Mouse (Mus musculus) spleen, adult 2 months (tissue): ENCODE results near the gene 7530416G11Rik. TPM values are rescaled to one million over a fixed set of nuclear protein-coding genes. Genes with fewer than 3 reads are reported as not detected.

Source experiments
- DNase-seq, 2 experiments: peaks; one replicate each; pipeline versions ENCODE4 v3.0.0 to v3.0.0-alpha.2; 2012 to 2021; ENCODE audit warnings: low spot score in 2 of 2, low read depth in 1 of 2
- H3K27ac ChIP-seq: fragments of 200-500 bp; 2 replicates; pipeline ENCODE4 v1.5.1; 2012; ENCODE audit warnings: low read length, inconsistent platforms; ENCODE audit not compliant: insufficient read depth
- H3K27me3 ChIP-seq: fragments of 200-500 bp; 2 replicates; pipeline ENCODE4 v1.6.1; 2012; ENCODE audit warnings: mild to moderate bottlenecking, moderate library complexity, low read length, inconsistent platforms; ENCODE audit not compliant: control insufficient read depth, insufficient read depth
- H3K36me3 ChIP-seq: fragments of 200-500 bp; 2 replicates; pipeline ENCODE4 v1.6.1; 2012; ENCODE audit warnings: mild to moderate bottlenecking, low read length, inconsistent platforms; ENCODE audit not compliant: control insufficient read depth, insufficient read depth
- H3K4me1 ChIP-seq: fragments of 200-500 bp; 2 replicates; pipeline ENCODE4 v1.6.1; 2011; ENCODE audit warnings: inconsistent platforms; ENCODE audit not compliant: control insufficient read depth, insufficient read depth, insufficient read length
- H3K4me3 ChIP-seq: fragments of 200-500 bp; 2 replicates; pipeline ENCODE4 v1.5.1; 2011; ENCODE audit warnings: mild to moderate bottlenecking, inconsistent platforms; ENCODE audit not compliant: insufficient read depth, insufficient read length; ENCODE audit errors: extremely low read depth
- CTCF ChIP-seq: fragments of 200-500 bp; IDR thresholded peaks from 2 replicates; pipeline ENCODE4 v1.5.1; 2011; ENCODE audit warnings: mild to moderate bottlenecking, inconsistent platforms; ENCODE audit not compliant: insufficient read depth, insufficient read length, insufficient replicate concordance; ENCODE audit errors: extremely low read depth
- POLR2A ChIP-seq: fragments of 200-500 bp; IDR thresholded peaks from 2 replicates; pipeline ENCODE4 v1.6.1; 2011; ENCODE audit warnings: low read depth, low read length, inconsistent platforms
- WGBS: fragments of 180-500 bp; shearing (Covaris S2); methylation state at CpG from one replicate; pipeline ENCODE4 v1.1.7; 2018; 5-methylcytosine and 5-hydroxymethylcytosine counted together
- polyA plus RNA-seq: library from polyadenylated mRNA; depleted of rRNA; stranded (reverse); fragments of >200 nt; gene quantifications from 2 replicates; pipeline ENCODE4 v1.2.3, GENCODE M21; 2012; rRNA removed

Gene 7530416G11Rik
- polyA plus RNA-seq, 1 experiment: not detected

GRCm38 (mm10) chr15:85457838-85458237 is 45.2 kb downstream of the 7530416G11Rik start:
- WGBS: 94% methylated on average over 8 of the region's 8 CpGs
- Histone ChIP-seq H3K4me1 (no peaks in the 10 kb centered on the region), H3K36me3 (peaks cover 3% of the 10 kb centered on the region), H3K27ac (no peak overlapping the region), H3K27me3 (no peaks in the 10 kb centered on the region), H3K4me3 (no peak overlapping the region)
- TF ChIP-seq CTCF: no peak
- no peak for DNase-seq

GRCm38 (mm10) chr15:85456891-85457290 is 46.1 kb downstream of the 7530416G11Rik start:
- 89% methylated on average over 8 of the region's 8 CpGs for WGBS
- Histone ChIP-seq H3K4me1 (no peaks in the 10 kb centered on the region), H3K4me3 (no peak overlapping the region), H3K27ac (no peak overlapping the region), H3K36me3 (peaks cover 1% of the 10 kb centered on the region; the same call in 1 of the 2 replicates), H3K27me3 (no peaks in the 10 kb centered on the region)
- TF ChIP-seq CTCF (no peak), POLR2A (no peak)
- DNase-seq: no peak

- no peak overlapping the region for H3K4me3 ChIP-seq
- H3K4me1 ChIP-seq: no peaks in the 10 kb centered on the region
- TF ChIP-seq CTCF (no peak), POLR2A (no peak)
- WGBS: 91% methylated on average over 3 of the region's 3 CpGs
- H3K27ac ChIP-seq: no peak overlapping the region
- H3K27me3 ChIP-seq: no peaks in the 10 kb centered on the region
- no peak for DNase-seq
- H3K36me3 ChIP-seq: peaks cover 3% of the 10 kb centered on the region
Observed at GRCm38 (mm10) chr15:85446652-85447051, 56.4 kb downstream of the 7530416G11Rik start.

Other genes with a start within 250 kb of the 7530416G11Rik start
- 35.7 and 56.2 TPM in 2 replicates for gene Atxn10, start 167.0 kb downstream of the 7530416G11Rik start, polyA plus RNA-seq
- 0.08 and 0.09 TPM in 2 replicates for gene Wnt7b, start 79.2 kb upstream of the 7530416G11Rik start, polyA plus RNA-seq
- gene Ppara, start 231.8 kb upstream of the 7530416G11Rik start, polyA plus RNA-seq: 0.06 and 0.14 TPM in 2 replicates